Mouse (Mus musculus): ENCODE results near the gene Helz2.

Gene Helz2

GRCm38 (mm10) chr2:181241602-181242313 lies at the start of gene Helz2:
Helz2 (minus strand) TSS chr2:181242027.
- peak; percentile 72 for DNase-seq

DNA sequence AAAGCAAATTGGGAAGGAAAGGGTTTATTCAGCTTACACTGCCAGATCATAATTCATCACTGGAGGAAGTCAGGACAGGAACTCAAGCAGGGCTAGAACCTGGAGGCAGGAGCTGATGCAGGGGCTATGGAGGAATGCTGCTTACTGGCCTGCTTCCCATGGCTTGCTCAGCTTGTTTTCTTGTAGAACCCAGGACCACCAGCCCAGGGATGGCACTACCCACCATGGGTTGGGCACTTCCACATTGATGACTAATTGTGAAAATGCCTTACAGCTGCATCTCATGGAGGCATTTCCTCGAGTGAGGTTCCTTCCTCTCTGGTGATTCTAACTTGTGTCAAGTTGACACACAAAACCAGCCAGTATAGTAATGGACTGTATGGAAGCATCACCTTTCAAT lies 49.1 kb upstream of the Helz2 start:
- DNase-seq: no peak

GRCm38 (mm10) chr2:181288691-181289090 lies 46.9 kb upstream of the Helz2 start:
- DNase-seq: no peak

GRCm38 (mm10) chr2:181287958-181288350 lies 46.1 kb upstream of the Helz2 start, which contains the start of gene Gmeb2:
Gmeb2 (minus strand) TSS chr2:181288035.
- peak; percentile 93 for DNase-seq

GRCm38 (mm10) chr2:181287338-181287957 lies 45.6 kb upstream of the Helz2 start:
- peak; percentile 92 for DNase-seq

GRCm38 (mm10) chr2:181286629-181287337 lies 45.0 kb upstream of the Helz2 start:
- no peak for DNase-seq

- DNase-seq: no peak
Measured at GRCm38 (mm10) chr2:181279968-181280367, 38.1 kb upstream of the Helz2 start.

DNA sequence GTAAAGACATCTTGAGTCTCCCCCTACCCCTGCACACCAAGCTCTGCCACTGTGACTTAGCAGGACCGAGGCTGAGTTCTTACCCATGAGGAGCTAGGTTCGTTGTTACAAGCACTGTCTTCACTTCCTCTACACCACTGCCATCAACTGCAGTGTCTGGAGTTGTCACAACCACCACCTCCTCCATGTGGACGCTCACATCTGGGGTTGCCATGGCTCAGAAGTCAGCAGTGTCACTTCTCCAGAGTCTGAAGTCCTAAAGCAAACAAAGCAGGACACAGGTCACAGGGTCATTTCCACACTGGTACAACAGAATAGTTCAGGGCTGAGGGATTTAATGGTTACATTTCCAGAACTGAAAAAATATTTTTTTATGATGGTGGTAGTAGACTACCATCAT lies 36.0 kb upstream of the Helz2 start:
- no peak for DNase-seq

GRCm38 (mm10) chr2:181276766-181277165 lies 34.9 kb upstream of the Helz2 start:
- no peak for DNase-seq

GRCm38 (mm10) chr2:181274639-181275038 lies 32.8 kb upstream of the Helz2 start:
- no peak for DNase-seq

DNA sequence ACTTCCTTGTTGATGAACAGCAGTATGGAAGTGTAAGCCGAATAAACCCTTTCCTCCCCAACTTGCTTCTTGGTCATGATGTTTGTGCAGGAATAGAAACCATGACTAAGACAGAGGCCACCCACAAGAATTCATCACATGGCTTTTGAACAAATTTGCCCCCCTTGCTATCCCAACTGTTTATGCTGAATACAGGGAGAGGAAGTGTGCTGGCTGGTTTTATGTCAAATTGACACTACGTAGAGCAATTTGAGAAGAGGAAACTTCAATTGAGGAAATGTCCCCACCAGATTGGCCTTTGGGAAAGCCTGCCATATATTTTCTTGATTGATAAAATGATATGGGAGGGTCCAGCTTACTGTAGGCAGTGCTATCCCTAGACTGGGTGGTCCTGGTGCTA lies 32.0 kb upstream of the Helz2 start:
- DNase-seq: no peak

DNA sequence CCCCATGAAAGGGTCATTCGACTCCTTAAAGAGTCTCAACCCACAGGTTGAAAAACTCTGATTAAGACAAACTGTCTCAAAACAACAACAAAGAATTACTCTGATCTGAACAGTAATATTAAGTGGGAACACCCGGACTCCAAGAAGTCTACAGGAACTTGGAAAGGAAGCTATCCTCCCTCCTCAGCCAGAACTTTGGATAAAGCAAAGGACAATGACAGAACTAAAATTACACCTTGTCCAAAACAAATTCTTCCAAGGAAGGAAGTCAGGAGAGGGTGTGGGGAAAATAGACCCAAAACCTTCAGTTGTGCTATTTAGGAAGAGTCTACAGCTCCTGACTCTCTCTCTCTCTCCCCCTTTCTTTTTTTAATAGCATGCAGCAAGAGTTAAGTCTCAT lies 30.3 kb upstream of the Helz2 start:
- no peak for DNase-seq

GRCm38 (mm10) chr2:181266839-181267238 lies 25.0 kb upstream of the Helz2 start:
- no peak for DNase-seq

- DNase-seq: no peak
Measured at GRCm38 (mm10) chr2:181253248-181253647, 11.4 kb upstream of the Helz2 start.

GRCm38 (mm10) chr2:181251841-181252240 lies 10.0 kb upstream of the Helz2 start:
- no peak for DNase-seq

DNA sequence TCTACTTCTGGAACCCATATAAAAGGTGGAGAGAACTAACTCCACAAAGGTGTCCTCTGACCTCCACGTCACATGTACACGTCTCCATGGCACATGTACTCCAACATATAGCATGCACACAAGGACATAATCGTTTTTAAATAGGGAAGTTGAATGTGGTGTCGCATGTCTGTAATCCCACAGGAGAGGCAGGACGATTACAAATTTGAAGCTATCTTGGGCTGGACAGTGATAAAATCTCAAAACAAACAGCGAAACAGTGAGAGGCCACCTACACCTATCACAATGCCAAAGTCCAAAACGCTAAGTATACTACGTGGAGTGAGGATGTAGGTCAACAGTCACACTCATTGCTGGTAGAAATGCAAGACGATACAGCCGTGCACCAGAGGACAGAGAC lies 7.4 kb upstream of the Helz2 start:
- DNase-seq: no peak

- DNase-seq: no peak
Measured at GRCm38 (mm10) chr2:181245031-181245430, 3.2 kb upstream of the Helz2 start.

DNA sequence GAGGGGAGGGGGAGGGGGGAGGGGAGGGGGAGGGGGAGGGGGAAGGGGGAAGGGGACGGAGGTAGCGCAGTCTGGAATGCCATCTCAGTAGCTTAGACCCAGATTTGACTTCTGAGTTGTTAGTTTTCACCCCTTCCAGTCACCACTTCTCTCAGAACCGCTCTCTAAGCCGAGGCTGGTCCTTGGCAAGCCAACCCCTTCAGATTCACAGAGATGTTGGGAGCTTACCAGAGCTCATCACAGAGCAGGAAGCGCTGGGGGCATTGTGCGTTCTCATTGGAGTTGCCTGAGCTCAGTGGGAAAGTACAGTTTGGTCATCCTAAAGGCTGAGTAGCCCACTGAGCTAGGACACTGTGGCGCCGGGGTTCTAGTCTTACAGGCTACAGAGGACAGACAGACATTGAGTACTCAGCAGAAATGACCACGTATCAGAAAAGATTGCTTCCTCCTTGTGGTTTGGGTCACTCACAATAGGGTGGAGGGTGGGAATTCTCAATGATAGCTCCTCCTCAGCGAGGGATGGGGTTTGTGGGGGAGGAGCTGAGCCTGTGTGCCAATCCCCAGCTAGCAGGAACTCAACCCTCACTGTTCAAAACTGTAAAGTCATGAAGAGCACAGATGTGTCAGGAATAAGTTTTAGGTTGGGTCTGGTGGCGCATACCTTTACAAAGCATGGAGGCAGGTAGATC lies 2.0 kb upstream of the Helz2 start:
- no peak for DNase-seq

DNA sequence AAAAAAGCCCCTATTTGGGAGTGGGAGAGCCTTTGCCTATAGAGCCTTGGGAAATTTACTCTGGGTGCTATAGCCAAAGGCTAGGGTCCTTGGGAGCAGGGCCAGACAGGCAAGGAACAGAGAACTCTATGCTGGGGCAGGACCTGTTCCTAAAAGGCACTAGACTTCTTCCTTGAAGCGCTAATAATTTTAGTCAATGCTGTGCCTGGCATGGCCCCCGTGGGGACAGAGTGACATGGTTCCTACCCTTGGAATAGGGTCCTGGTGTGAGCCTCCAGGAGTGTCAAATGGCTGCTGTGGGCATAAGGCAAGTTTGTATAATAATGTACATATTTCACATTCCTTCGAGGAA lies 463 bp upstream of the Helz2 start:
- no peak for DNase-seq

DNA sequence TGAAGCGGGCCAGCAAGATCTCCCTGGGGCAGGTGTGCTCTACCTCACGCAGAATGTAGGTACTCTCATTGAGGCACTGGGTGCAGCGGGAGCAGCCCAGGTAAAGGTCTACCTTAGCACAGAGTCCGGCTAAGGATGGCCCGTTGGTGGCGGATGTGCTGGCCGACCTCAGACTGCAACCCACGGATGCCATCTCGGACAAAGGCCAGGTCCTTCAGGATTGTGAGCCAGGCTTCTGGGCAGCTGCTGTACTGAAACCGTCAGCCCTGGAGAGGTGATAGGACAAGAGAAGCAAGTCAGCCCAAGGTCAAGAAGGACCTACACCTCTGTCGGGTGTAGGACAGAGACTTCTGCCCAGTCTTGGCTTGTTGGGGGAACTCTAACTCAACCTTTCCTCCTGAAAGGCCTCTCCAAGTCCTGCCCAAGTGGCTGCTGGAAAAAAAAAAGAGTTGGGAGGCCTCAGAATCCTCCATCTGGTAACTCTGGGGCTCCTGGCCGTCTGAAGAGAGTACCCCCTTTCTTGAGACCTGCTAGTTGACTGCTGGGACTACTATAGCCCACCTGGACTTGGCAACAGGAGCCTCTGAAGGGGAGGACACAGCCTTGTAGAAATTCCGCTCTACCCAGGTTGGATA lies 904 bp downstream of the Helz2 start:
- no peak for DNase-seq

GRCm38 (mm10) chr2:181239261-181239660 lies 2.6 kb downstream of the Helz2 start:
- DNase-seq: no peak

DNA sequence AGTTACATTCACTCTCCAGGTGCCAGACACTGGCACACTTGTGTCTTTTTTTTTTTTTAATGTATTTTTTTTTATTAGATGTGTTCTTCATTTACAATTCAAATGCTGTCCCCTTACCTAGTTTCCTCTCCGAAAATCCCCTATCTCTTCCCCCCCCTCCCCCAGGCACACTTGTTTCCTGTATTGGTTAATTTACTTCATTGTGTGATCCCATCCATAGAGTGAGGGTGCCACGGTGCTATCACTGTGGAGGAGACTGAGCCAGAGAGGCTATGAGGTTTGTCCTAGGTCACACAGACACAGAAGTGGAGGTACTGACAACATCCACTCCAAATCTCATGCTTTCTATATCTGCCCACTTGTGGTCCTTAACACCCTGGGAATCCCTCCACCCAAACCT lies 3.0 kb downstream of the Helz2 start:
- DNase-seq: no peak

DNA sequence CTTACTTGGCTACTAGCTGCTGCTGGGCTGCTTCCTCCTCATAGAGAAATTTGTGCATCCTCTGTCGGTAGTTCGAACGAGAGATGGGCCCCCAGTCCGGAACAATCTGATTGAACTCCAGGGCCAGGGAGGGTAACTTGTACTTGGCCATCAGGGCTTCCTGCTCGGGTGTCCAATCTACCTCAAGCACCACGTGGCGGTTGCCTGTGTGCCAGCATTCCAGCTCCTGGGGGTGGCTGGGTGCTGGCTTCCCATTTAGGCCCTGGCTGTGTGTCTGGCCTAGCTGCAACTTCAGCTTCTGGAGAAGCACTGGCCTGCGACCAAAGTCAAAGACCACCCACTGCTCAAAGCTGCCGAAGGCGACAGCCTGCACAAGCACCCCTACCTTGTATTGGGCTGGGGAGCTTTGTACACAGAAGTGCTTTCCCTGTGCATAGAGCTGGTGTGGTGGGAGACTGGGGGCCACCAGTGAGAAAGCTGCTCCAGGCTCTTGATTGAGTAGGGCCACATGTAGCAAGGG lies 3.7 kb downstream of the Helz2 start:
- no peak for DNase-seq

Measured in thymus, postnatal 4 days (tissue).